Mouse (Mus musculus): ENCODE data around the gene Spata48. TPM values are rescaled to one million over a fixed set of nuclear protein-coding genes. Genes with fewer than 3 reads are reported as not detected.

The Spata48 gene
- polyA plus RNA-seq, 1 experiment from 2014 or later: 1.9 TPM

DNA sequence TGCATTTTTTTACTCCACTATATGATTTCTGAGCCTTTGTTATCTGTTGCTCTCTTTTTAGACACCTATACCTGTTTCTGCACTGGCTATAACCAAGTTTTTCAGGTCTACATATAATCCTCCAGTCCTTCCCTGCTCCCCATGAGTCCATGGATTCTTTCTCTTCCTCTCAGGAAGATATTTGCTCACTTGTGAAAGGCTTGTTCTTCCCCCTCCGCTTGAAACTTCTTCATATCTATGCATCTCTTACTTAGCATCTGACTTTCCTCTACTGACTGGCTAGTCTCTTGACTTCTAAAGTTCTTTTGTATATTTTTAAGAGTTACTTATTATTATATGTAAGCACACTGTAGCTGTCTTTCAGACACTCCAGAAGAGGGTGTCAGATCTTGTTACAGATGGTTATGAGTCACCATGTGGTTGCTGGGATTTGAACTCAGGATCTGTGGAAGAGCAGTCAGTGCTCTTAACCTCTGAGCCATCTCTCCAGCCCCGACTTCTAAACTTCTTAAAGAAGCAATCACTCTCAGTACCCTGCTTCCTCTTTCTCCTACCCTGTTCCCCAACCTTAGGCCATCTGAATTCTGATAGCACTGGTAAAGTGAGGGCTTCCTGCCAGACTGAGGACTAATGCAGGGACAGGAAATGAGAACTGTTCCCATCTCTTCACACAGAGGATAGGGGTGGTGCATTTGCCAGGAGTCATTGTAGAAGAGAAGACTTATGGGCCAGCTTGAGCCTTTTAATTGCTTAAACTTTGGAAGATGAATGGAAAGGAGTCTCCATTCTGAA is 51.3 kb downstream of the Spata48 start:
- no peak for ATAC-seq (ENCODE audit: low FRiP score)
- WGBS: 81% methylated on average over 2 of the region's 2 CpGs
- H3K9ac ChIP-seq: no peak overlapping the region
- no peaks in the 10 kb centered on the region for H3K36me3 ChIP-seq
- no peaks in the 10 kb centered on the region for H3K27me3 ChIP-seq
- no peak overlapping the region for H3K27ac ChIP-seq
- no peaks in the 10 kb centered on the region for H3K4me1 ChIP-seq
- H3K9me3 ChIP-seq (replicated peaks): no peaks in the 10 kb centered on the region
- H3K4me3 ChIP-seq: no peak overlapping the region
- no peak overlapping the region for H3K4me2 ChIP-seq (replicated peaks)

- Histone ChIP-seq H3K9me3 (replicated peaks) (no peaks in the 10 kb centered on the region), H3K27me3 (no peaks in the 10 kb centered on the region), H3K36me3 (no peaks in the 10 kb centered on the region), H3K4me3 (no peak overlapping the region), H3K9ac (no peak overlapping the region), H3K4me1 (no peaks in the 10 kb centered on the region), H3K27ac (no peak overlapping the region), H3K4me2 (replicated peaks) (no peak overlapping the region)
- no peak for ATAC-seq (ENCODE audit: low FRiP score)
- 99% methylated on average over 4 of the region's 4 CpGs for WGBS
These were observed 53.0 kb downstream of the Spata48 start for GRCm38 (mm10) chr11:11514920-11515319.

DNA sequence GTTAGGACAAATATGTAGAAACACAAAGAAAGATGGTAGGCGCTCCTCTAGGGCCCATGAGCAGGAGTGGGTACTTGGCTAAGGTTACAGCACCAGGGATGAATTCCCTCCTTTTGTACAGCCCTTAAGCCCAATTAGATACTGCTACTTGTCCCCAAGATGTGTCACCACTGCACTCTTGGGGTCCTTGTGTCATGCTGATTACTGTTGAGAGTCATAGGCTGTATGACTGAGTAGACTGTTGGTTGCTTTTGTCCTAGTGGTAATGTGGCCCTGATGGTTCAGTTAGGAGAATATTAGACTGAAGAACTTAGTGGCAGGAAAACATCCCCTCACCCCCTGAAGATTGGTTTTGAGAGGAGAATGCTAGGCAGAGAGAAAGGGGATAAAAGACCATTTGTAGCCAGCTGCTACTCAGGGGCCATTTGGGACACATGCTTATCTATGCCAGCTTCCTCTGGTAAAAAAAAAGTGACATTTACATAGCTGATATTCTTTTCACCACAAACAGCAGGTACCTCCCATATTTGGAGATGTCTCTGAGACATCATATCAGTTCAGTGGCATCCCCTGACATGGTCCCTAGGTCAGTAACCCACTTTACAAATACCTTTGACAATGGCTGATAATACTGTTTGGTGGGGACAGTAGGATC is 56.0 kb downstream of the Spata48 start:
- no peaks in the 10 kb centered on the region for H3K9me3 ChIP-seq (replicated peaks)
- no peak overlapping the region for H3K27ac ChIP-seq
- H3K27me3 ChIP-seq: no peaks in the 10 kb centered on the region
- no peak overlapping the region for H3K9ac ChIP-seq
- ATAC-seq (ENCODE audit: low FRiP score): no peak
- WGBS: 96% methylated on average over 1 of the region's 1 CpGs
- no peak overlapping the region for H3K4me3 ChIP-seq
- no peak overlapping the region for H3K4me2 ChIP-seq (replicated peaks)
- no peaks in the 10 kb centered on the region for H3K4me1 ChIP-seq
- H3K36me3 ChIP-seq: no peaks in the 10 kb centered on the region

DNA sequence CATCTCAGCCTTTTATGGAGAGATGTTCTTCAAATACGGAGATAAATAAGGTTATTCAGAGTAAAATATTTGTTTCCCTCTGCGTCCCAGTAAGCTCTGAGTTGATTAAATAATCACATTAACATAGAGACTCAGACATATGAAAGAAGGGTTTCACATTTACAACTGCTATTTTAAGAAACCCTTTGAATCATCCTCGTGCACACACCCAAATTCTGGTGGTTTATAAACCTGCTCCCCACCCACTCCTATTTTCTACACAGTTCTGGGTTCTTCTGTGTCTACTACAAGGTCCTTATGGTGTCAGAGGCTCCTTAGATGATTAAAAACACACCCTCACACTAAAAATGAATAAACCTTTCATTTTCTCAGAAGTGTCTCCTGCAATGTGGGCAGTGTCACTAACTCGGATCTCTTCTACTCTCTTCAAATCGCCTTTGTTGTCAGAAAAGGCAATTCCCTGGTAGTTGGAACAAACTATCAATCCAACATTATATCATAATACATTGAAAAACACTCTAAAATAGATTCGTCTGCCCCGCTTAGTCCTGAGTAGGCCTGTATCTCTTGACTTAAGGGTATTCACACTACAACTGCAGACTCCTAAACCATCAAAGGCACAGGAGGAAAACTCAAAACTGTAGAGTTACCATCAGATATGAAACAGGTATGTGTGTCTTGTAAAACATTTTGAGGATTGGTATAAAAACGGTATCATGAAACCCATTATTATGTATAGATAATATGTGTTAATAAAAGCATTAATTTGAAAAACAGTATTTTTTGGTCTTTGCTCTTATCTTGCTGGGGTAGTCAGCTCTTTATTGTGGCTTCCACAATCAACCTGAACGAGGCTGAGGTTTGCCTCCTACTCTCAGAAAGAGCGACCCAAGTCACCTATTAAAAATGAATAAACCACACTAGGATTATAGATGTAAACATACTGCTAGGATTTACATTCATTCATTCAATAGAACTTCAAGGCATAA is 57.7 kb downstream of the Spata48 start:
- no peak for ATAC-seq (ENCODE audit: low FRiP score)
- no peak overlapping the region for H3K4me2 ChIP-seq (replicated peaks)
- no peaks in the 10 kb centered on the region for H3K36me3 ChIP-seq
- H3K27me3 ChIP-seq: no peaks in the 10 kb centered on the region
- WGBS: 83% methylated on average over 10 of the region's 10 CpGs
- H3K4me1 ChIP-seq: no peaks in the 10 kb centered on the region
- H3K9me3 ChIP-seq (replicated peaks): no peaks in the 10 kb centered on the region
- no peak overlapping the region for H3K4me3 ChIP-seq
- H3K27ac ChIP-seq: no peak overlapping the region
- no peak overlapping the region for H3K9ac ChIP-seq

DNA sequence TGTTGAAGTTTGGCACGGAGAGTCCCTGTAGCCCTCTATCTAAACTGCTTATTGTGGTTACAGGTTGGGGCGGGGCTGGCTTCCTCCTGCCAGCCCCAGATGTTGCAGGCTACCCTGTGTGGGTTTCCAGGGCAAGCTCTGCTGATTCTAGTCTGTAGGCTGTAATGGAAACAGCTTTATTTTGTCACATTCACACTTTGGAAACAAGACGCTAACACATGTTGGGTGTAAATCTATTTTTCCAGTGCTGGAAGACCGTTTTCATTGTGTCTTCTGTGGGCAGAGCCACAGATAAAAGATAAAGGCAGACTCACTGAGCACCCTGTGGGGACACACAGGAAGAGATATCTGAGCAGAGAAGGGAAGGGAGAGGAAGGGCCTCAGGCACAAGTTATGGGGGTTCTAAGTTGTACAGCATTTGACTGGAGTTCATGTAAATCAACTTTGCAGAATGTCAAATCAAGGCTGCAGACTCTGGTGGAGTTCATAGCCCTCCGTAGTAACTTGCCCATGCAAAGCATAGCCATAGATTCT is 60.1 kb downstream of the Spata48 start:
- Histone ChIP-seq H3K36me3 (no peaks in the 10 kb centered on the region), H3K4me1 (no peaks in the 10 kb centered on the region), H3K27me3 (no peaks in the 10 kb centered on the region), H3K4me2 (replicated peaks) (no peak overlapping the region), H3K9me3 (replicated peaks) (no peaks in the 10 kb centered on the region), H3K4me3 (no peak overlapping the region), H3K9ac (no peak overlapping the region), H3K27ac (no peak overlapping the region)
- WGBS: 83% methylated on average over 5 of the region's 5 CpGs
- no peak for ATAC-seq (ENCODE audit: low FRiP score)

- Histone ChIP-seq H3K4me3 (no peak overlapping the region), H3K36me3 (no peaks in the 10 kb centered on the region), H3K4me1 (no peaks in the 10 kb centered on the region), H3K27me3 (no peaks in the 10 kb centered on the region), H3K27ac (no peak overlapping the region), H3K9me3 (replicated peaks) (no peaks in the 10 kb centered on the region), H3K9ac (no peak overlapping the region), H3K4me2 (replicated peaks) (no peak overlapping the region)
- no peak for ATAC-seq (ENCODE audit: low FRiP score)
- WGBS: 86% methylated on average over 11 of the region's 11 CpGs
These were observed 66.9 kb downstream of the Spata48 start for GRCm38 (mm10) chr11:11528760-11529159.

DNA sequence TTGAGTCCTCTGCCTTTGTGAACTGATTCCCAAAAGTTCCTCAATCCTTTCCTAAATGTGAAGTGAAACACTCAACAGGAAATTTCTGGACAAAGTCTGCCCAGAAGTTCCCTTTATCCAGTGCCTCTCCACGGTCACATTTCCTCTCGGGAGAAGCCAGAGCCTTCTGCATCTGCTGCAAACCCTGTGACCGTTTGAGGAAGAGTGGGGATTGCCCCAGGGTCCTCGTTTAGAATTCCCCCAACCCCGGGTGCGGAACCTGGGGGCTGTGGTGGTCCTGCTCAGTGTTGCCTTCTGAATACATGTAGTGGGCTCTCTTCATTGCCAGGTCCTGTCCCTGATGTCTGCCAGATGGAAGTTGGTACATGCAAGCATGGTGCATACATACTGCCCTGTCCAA is 67.3 kb downstream of the Spata48 start:
- 78% methylated on average over 6 of the region's 6 CpGs for WGBS
- no peaks in the 10 kb centered on the region for H3K27me3 ChIP-seq
- ATAC-seq (ENCODE audit: low FRiP score): no peak
- H3K4me2 ChIP-seq (replicated peaks): no peak overlapping the region
- H3K27ac ChIP-seq: no peak overlapping the region
- no peaks in the 10 kb centered on the region for H3K9me3 ChIP-seq (replicated peaks)
- no peaks in the 10 kb centered on the region for H3K36me3 ChIP-seq
- H3K4me3 ChIP-seq: no peak overlapping the region
- H3K9ac ChIP-seq: no peak overlapping the region
- no peaks in the 10 kb centered on the region for H3K4me1 ChIP-seq

DNA sequence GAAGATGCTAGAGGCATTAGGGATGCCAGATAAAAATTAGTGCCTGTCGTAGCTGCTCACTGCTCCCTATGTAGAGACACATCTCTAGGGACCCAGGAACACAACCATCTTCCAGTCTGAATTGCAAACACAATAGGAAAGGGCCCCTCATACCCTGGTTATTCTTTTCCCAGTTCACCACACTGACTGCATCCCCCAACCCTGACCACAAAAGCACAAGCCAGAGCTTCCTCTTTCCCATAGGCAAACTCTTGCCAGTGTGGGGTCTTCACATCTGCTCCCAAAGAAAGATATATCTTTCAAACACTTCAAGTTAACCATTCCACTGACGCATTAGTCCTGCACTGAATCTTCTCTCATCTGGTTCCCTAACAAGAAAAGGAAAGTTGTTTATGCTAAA is 68.2 kb downstream of the Spata48 start:
- no peaks in the 10 kb centered on the region for H3K9me3 ChIP-seq (replicated peaks)
- H3K9ac ChIP-seq: no peak overlapping the region
- H3K36me3 ChIP-seq: no peaks in the 10 kb centered on the region
- no peak overlapping the region for H3K27ac ChIP-seq
- no peak overlapping the region for H3K4me3 ChIP-seq
- no peak for ATAC-seq (ENCODE audit: low FRiP score)
- no peak overlapping the region for H3K4me2 ChIP-seq (replicated peaks)
- WGBS: 87% methylated on average over 2 of the region's 2 CpGs
- no peaks in the 10 kb centered on the region for H3K27me3 ChIP-seq
- no peaks in the 10 kb centered on the region for H3K4me1 ChIP-seq

- H3K9me3 ChIP-seq (replicated peaks): no peaks in the 10 kb centered on the region
- 66% methylated on average over 1 of the region's 1 CpGs for WGBS
These were observed 74.4 kb downstream of the Spata48 start for GRCm38 (mm10) chr11:11536295-11536694.

GRCm38 (mm10) chr11:11545948-11546347 is 84.1 kb downstream of the Spata48 start:
- H3K27ac ChIP-seq: no peak overlapping the region
- 96% methylated on average over 3 of the region's 3 CpGs for WGBS

More at GRCm38 (mm10) chr11:11536295-11536694, 74.4 kb downstream of the Spata48 start:
- ATAC-seq (ENCODE audit: low FRiP score): no peak
- no peaks in the 10 kb centered on the region for H3K36me3 ChIP-seq
- no peaks in the 10 kb centered on the region for H3K4me1 ChIP-seq
- no peak overlapping the region for H3K9ac ChIP-seq
- no peak overlapping the region for H3K4me2 ChIP-seq (replicated peaks)
- no peaks in the 10 kb centered on the region for H3K27me3 ChIP-seq
- no peak overlapping the region for H3K27ac ChIP-seq
- H3K4me3 ChIP-seq: no peak overlapping the region

DNA sequence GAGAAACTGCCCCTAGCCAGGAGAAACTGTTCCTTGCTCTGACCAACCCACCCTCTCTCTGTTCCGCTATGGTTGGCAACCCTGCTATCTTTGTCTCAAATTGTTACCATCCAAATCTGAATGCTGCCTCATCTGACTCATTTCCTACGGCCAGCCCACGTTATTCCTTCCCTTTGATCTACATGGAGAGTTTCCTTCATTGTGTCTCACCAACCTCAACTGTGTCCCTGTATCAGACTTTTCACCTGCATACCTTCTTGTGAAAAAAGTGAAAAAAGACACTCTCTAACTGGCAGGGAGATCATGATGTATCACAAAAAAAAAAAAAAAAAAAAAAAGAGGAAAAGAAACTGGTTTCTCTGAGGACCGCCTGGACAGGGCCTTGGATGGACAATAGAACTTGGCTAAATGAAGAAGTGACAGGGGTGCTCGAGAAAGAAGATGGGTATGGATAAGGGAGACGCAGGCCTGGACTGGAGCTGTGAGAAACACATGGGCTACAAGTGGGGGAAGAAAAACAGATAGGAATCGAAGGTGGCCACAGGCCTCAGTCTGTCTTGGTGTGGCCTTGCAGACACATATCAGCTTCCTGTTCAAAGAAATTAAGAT is 85.1 kb downstream of the Spata48 start:
- Histone ChIP-seq H3K9ac (no peak overlapping the region), H3K36me3 (no peaks in the 10 kb centered on the region), H3K4me3 (no peak overlapping the region), H3K27me3 (no peaks in the 10 kb centered on the region), H3K27ac (no peak overlapping the region), H3K9me3 (replicated peaks) (no peaks in the 10 kb centered on the region), H3K4me2 (replicated peaks) (no peak overlapping the region), H3K4me1 (no peaks in the 10 kb centered on the region)
- 87% methylated on average over 7 of the region's 7 CpGs for WGBS
- ATAC-seq (ENCODE audit: low FRiP score): no peak

More at GRCm38 (mm10) chr11:11545948-11546347, 84.1 kb downstream of the Spata48 start:
- H3K4me2 ChIP-seq (replicated peaks): no peak overlapping the region
- H3K4me1 ChIP-seq: no peaks in the 10 kb centered on the region
- no peak overlapping the region for H3K4me3 ChIP-seq
- ATAC-seq (ENCODE audit: low FRiP score): no peak
- no peaks in the 10 kb centered on the region for H3K9me3 ChIP-seq (replicated peaks)
- H3K9ac ChIP-seq: no peak overlapping the region
- H3K36me3 ChIP-seq: no peaks in the 10 kb centered on the region
- H3K27me3 ChIP-seq: no peaks in the 10 kb centered on the region

All from hindbrain, embryonic 12.5 days (tissue).